Mouse (Mus musculus) liver, postnatal 0 days (tissue): Measurements from ENCODE around the gene Pde1b. TPM values are rescaled to one million over a fixed set of nuclear protein-coding genes. Genes with fewer than 3 reads are reported as not detected.

Experiments used
- ATAC-seq: fragments of 200-750 bp; cut with Nextera tagmentation; 2 replicates; pipeline ENCODE4 v1.8.0; 2017; ENCODE audit warnings: mild to moderate bottlenecking, moderate library complexity
- DNase-seq: peaks from one replicate; pipeline ENCODE4 v3.0.0-alpha.2; 2016
- H3K27ac ChIP-seq: fragments of 300-500 bp; sonication (generic); 2 replicates; pipeline ENCODE4 v1.5.1; 2014; ENCODE audit warnings: antibody characterized with exemption, moderate library complexity, mild to moderate bottlenecking, low read depth
- H3K27me3 ChIP-seq: fragments of 300-500 bp; sonication (generic); 2 replicates; pipeline ENCODE4 v1.6.1; 2014; ENCODE audit warnings: low read length, control low read depth, mixed read lengths; ENCODE audit not compliant: insufficient read depth
- H3K36me3 ChIP-seq: fragments of 300-500 bp; sonication (generic); replicated peaks from 2 replicates; pipeline ENCODE4 v1.6.1; 2014; ENCODE audit warnings: mild to moderate bottlenecking, control low read depth, low read length, moderate library complexity, mixed read lengths; ENCODE audit not compliant: insufficient read depth
- H3K4me1 ChIP-seq: fragments of 300-500 bp; sonication (generic); 2 replicates; pipeline ENCODE4 v1.6.1; 2014; ENCODE audit warnings: antibody characterized with exemption, mild to moderate bottlenecking, control low read depth; ENCODE audit not compliant: insufficient read depth
- H3K4me2 ChIP-seq: fragments of 300-500 bp; sonication (generic); 2 replicates; pipeline ENCODE4 v1.6.1; 2014; ENCODE audit warnings: low read depth, mild to moderate bottlenecking, low read length, moderate library complexity, mixed read lengths
- H3K4me3 ChIP-seq: fragments of 300-500 bp; sonication (generic); 2 replicates; pipeline ENCODE4 v1.5.1; 2014; ENCODE audit warnings: low read depth, low read length
- H3K9ac ChIP-seq: fragments of 300-500 bp; sonication (generic); replicated peaks from 2 replicates; pipeline ENCODE4 v1.6.1; 2014; ENCODE audit warnings: mild to moderate bottlenecking, moderate library complexity
- H3K9me3 ChIP-seq: fragments of 300-500 bp; sonication (generic); 2 replicates; pipeline ENCODE4 v1.6.1; 2016; ENCODE audit warnings: mild to moderate bottlenecking, control low read depth, low read length, mixed read lengths
- CTCF ChIP-seq: sonication (generic); IDR thresholded peaks from 2 replicates; pipeline ENCODE4 v1.5.1; 2016; ENCODE audit warnings: antibody characterized with exemption, low read depth
- EP300 ChIP-seq: IDR thresholded peaks from 2 replicates; pipeline ENCODE4 v1.6.1; 2016; ENCODE audit warnings: antibody characterized with exemption, low read depth, mild to moderate bottlenecking
- WGBS: fragments of 180-500 bp; shearing (Covaris S2); extraction: QIAGEN DNeasy Blood & Tissue Kit; methylation state at CpG from one replicate; pipeline ENCODE4 v1.1.7; 2014; ENCODE audit not compliant: insufficient replicate concordance; 5-methylcytosine and 5-hydroxymethylcytosine counted together
- polyA plus RNA-seq: library from polyadenylated mRNA; unstranded; fragments of >200 nt; fragmentation: Nextera tagmentation; extraction: Ambion mirVana; gene quantifications from 2 replicates; pipeline ENCODE4 v1.2.1, GENCODE M21; 2015

Gene Pde1b
- polyA plus RNA-seq, 1 experiment from 2014 or later, result 0.62 TPM

- DNase-seq (no peak), ATAC-seq (no peak)
- no peaks in the 10 kb centered on the region for H3K4me1 ChIP-seq
- H3K4me3 ChIP-seq, result no peak overlapping the region
- no peak overlapping the region for H3K27ac ChIP-seq
- H3K27me3 ChIP-seq, result no peaks in the 10 kb centered on the region
- whole genome bisulfite sequencing, result 69% methylated on average over 3 of the region's 3 CpGs
- no peak overlapping the region for H3K4me2 ChIP-seq
- TF ChIP-seq CTCF (no peak), EP300 (no peak)
- H3K9ac ChIP-seq, result no peak overlapping the region
- H3K9me3 ChIP-seq, result no peaks in the 10 kb centered on the region
- peaks cover 5% of the 10 kb centered on the region; the same call in 1 of the 2 replicates for H3K36me3 ChIP-seq
Observed at GRCm38 (mm10) chr15:103472265-103472664, 30.6 kb upstream of the Pde1b start.

- TF ChIP-seq EP300, result no peak
- TF ChIP-seq CTCF, result no peak
- 83% methylated on average over 7 of the region's 7 CpGs for WGBS
- Histone ChIP-seq H3K36me3 (peaks cover 5% of the 10 kb centered on the region), H3K4me2 (no peak overlapping the region), H3K9ac (no peak overlapping the region), H3K4me3 (no peak overlapping the region), H3K27ac (no peak overlapping the region), H3K9me3 (no peaks in the 10 kb centered on the region), H3K27me3 (no peaks in the 10 kb centered on the region), H3K4me1 (no peaks in the 10 kb centered on the region)
- DNase-seq (no peak), ATAC-seq (no peak)
Observed at GRCm38 (mm10) chr15:103473182-103473581, 29.7 kb upstream of the Pde1b start.

GRCm38 (mm10) chr15:103473769-103474168, 29.1 kb upstream of the Pde1b start:
- peaks cover 5% of the 10 kb centered on the region for H3K36me3 ChIP-seq
- H3K4me2 ChIP-seq, result no peak overlapping the region
- H3K9me3 ChIP-seq, result no peaks in the 10 kb centered on the region
- no peak for DNase-seq
- H3K27ac ChIP-seq, result no peak overlapping the region
- no peaks in the 10 kb centered on the region for H3K4me1 ChIP-seq
- no peak for ATAC-seq
- no peak for TF ChIP-seq EP300
- no peak for TF ChIP-seq CTCF
- no peak overlapping the region for H3K9ac ChIP-seq
- no peaks in the 10 kb centered on the region for H3K27me3 ChIP-seq
- H3K4me3 ChIP-seq, result no peak overlapping the region
- WGBS, result 84% methylated on average over 5 of the region's 5 CpGs

GRCm38 (mm10) chr15:103479080-103479606, 23.7 kb upstream of the Pde1b start:
- peaks cover 9% of the 10 kb centered on the region for H3K36me3 ChIP-seq
- no peaks in the 10 kb centered on the region for H3K27me3 ChIP-seq
- H3K4me2 ChIP-seq, result no peak overlapping the region
- ATAC-seq, result no peak
- no peak overlapping the region for H3K9ac ChIP-seq
- H3K9me3 ChIP-seq, result no peaks in the 10 kb centered on the region
- no peak for TF ChIP-seq EP300
- TF ChIP-seq CTCF, result no peak
- whole genome bisulfite sequencing, result 72% methylated on average over 1 of the region's 1 CpGs
- no peak overlapping the region for H3K4me3 ChIP-seq
- no peaks in the 10 kb centered on the region for H3K4me1 ChIP-seq
- no peak overlapping the region for H3K27ac ChIP-seq
- no peak for DNase-seq

GRCm38 (mm10) chr15:103480129-103480528, 22.7 kb upstream of the Pde1b start:
- TF ChIP-seq CTCF (no peak), EP300 (no peak)
- Histone ChIP-seq H3K4me2 (no peak overlapping the region), H3K9ac (no peak overlapping the region), H3K4me1 (no peaks in the 10 kb centered on the region), H3K27me3 (no peaks in the 10 kb centered on the region), H3K36me3 (peaks cover 9% of the 10 kb centered on the region), H3K4me3 (no peak overlapping the region), H3K9me3 (no peaks in the 10 kb centered on the region), H3K27ac (no peak overlapping the region)
- DNase-seq, result no peak
- no peak for ATAC-seq
- 69% methylated on average over 2 of the region's 2 CpGs for WGBS

GRCm38 (mm10) chr15:103482488-103482887, 20.3 kb upstream of the Pde1b start:
- no peak overlapping the region for H3K27ac ChIP-seq
- DNase-seq (no peak), ATAC-seq (no peak)
- H3K4me2 ChIP-seq, result no peak overlapping the region
- no peaks in the 10 kb centered on the region for H3K4me1 ChIP-seq
- no peak overlapping the region for H3K9ac ChIP-seq
- TF ChIP-seq EP300, result no peak
- 0 out of 2 replicates have a peak, but pooled peaks have one; percentile 23 for TF ChIP-seq CTCF
- no peak overlapping the region for H3K4me3 ChIP-seq
- H3K36me3 ChIP-seq, result peaks cover 6% of the 10 kb centered on the region; the same call in 1 of the 2 replicates
- H3K27me3 ChIP-seq, result no peaks in the 10 kb centered on the region
- 11% methylated on average over 1 of the region's 1 CpGs for WGBS
- no peaks in the 10 kb centered on the region for H3K9me3 ChIP-seq

- DNase-seq (no peak), ATAC-seq (no peak)
- Histone ChIP-seq H3K9me3 (no peaks in the 10 kb centered on the region), H3K36me3 (peaks cover 6% of the 10 kb centered on the region; the same call in 1 of the 2 replicates), H3K4me2 (no peak overlapping the region), H3K9ac (no peak overlapping the region), H3K4me3 (no peak overlapping the region), H3K27me3 (no peaks in the 10 kb centered on the region), H3K4me1 (no peaks in the 10 kb centered on the region), H3K27ac (no peak overlapping the region)
- TF ChIP-seq CTCF (no peak), EP300 (no peak)
- WGBS, result 67% methylated on average over 2 of the region's 2 CpGs
Observed at GRCm38 (mm10) chr15:103484490-103484889, 18.3 kb upstream of the Pde1b start.
